Mouse (Mus musculus) frontal cortex, postnatal 14 days (tissue): ENCODE measurements at regions not wholly inside any gene's neighbourhood (a gene's known extent, or its start where the extent isn't known, plus 50 kb on each side); places are given as distances from the start of the nearest gene placed in this dataset.

Source experiments
- DNase-seq, 2 experiments: peaks; one replicate each; pipeline ENCODE4 v3.0.0; 2022; ENCODE audit warnings: low spot score in 2 of 2

- no peak for DNase-seq
Observed at GRCm38 (mm10) chr16:52746186-52746585, 292.3 kb upstream of the Alcam start.

DNA sequence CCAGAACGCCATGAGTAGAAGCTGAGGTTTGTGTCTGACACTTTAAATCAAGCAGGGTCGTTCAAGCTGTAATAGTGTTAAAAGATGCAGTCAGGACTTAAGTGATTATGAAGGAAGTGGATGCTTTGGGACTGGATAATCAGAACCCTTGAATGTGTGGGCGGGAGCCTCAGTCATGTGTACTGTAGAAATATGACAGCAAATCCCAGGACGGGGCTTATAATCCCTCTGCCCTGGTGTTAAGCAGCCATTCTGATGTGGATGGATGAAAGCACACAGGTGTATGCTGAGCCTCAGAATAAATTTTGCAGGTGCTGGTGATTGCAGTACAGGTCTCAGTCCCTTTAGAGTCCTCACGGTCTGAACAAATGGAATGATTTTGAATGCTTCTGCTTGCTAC is 290.8 kb upstream of the Alcam start:
- no peak for DNase-seq

- no peak for DNase-seq
Observed at GRCm38 (mm10) chr16:52742166-52742565, 288.3 kb upstream of the Alcam start.

GRCm38 (mm10) chr16:52726120-52726844 is 272.4 kb upstream of the Alcam start:
- no peak for DNase-seq

- DNase-seq = no peak
Observed at GRCm38 (mm10) chr16:52718231-52718932, 264.5 kb upstream of the Alcam start.

GRCm38 (mm10) chr16:52690272-52690671 is 236.4 kb upstream of the Alcam start:
- DNase-seq = no peak

DNA sequence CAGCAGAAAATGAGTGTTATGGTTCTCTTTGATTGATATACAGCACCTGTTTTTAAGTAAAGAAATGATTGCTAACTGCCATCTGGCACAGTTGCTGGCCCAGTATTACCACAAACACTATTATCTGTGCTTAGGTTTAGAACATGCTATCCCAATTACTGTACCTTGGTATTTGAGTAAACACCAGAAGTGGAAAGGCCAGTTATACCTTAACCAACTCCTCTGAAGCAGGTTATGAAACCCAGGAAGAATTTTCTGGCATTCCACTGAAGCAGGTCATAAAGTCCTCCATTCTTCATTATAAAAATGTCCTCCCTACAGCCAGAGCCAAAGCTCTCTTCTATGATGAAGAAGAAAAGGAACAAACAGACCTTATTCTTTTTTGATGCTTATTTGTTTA is 201.0 kb upstream of the Alcam start:
- no peak for DNase-seq
